Mouse (Mus musculus): ENCODE data around the gene Inha. TPM values are rescaled to one million over a fixed set of nuclear protein-coding genes. Genes with fewer than 3 reads are reported as not detected.

The Inha gene
- total and polyA plus RNA-seq, 2 experiments: 0.53 TPM; not detected in 1

DNA sequence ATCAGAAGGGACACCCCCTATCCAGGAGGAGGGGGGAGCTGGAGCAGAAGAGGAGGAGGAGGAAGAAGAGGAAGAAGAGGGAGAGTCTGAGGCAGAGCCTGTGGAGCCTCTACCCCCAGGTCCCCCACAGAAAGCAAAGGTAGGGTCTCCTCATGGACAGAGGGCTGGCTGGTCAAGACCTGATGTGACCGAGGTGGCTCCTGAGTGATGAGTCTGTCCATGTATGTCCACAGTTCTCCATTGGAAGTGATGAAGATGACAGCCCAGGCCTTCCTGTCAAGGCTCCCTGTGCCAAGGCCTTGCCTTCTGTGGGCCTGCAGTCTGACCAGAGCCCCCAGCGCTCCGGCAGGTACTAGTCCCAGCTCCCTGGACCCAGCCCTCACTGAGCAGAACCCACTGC is 41.2 kb downstream of the Inha start:
- TF ChIP-seq POLR2A (IDR thresholded peaks at IDR 0.05; ENCODE audit: extremely low read depth, insufficient read depth, low read length) (no peak), CTCF (IDR thresholded peaks at IDR 0.05; ENCODE audit: low read depth, low read length) (no peak)
- 92% methylated on average over 3 of the region's 3 CpGs for WGBS
- Histone ChIP-seq H3K4me3 (ENCODE audit: insufficient read depth, low read depth, low read length) (no peak overlapping the region), H3K27ac (replicated peaks; ENCODE audit: insufficient read depth, low read depth, low read length) (no peak overlapping the region), H3K9ac (ENCODE audit: low read depth, low read length) (no peak overlapping the region), H3K4me1 (ENCODE audit: control insufficient read depth, insufficient read depth, low read length) (no peaks in the 10 kb centered on the region), H3K79me2 (ENCODE audit: control insufficient read depth, insufficient read depth, low read length) (no peaks in the 10 kb centered on the region), H3K27me3 (ENCODE audit: control insufficient read depth, insufficient read depth, low read length) (peaks cover 28% of the 10 kb centered on the region), H3K36me3 (ENCODE audit: control insufficient read depth, insufficient read depth, low read length) (no peaks in the 10 kb centered on the region)
- DNase-seq (ENCODE audit: extremely low read depth, low read depth, low spot score): no peak

DNA sequence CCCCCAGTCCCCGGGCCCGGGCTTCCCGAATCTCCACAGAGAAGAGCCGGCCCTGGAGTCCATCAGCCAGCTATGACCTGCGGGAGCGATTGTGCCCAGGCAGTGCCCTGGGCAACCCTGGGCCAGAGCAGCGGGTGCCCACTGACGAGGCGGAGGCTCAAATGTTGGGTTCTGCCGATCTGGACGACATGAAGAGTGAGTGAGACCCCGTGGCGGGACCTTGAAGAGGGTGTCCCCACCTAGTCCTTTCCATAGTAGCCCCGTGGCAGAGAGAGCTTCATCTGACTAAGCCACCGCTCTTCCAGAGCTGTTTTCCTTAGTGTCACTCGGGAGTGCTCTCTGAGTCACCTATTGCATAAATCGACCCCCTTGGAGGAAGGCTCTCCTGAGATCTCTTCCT is 42.0 kb downstream of the Inha start:
- Histone ChIP-seq H3K4me1 (ENCODE audit: control insufficient read depth, insufficient read depth, low read length) (no peaks in the 10 kb centered on the region), H3K9ac (ENCODE audit: low read depth, low read length) (no peak overlapping the region), H3K27me3 (ENCODE audit: control insufficient read depth, insufficient read depth, low read length) (peaks cover 24% of the 10 kb centered on the region), H3K79me2 (ENCODE audit: control insufficient read depth, insufficient read depth, low read length) (no peaks in the 10 kb centered on the region), H3K36me3 (ENCODE audit: control insufficient read depth, insufficient read depth, low read length) (no peaks in the 10 kb centered on the region), H3K4me3 (ENCODE audit: insufficient read depth, low read depth, low read length) (no peak overlapping the region), H3K27ac (replicated peaks; ENCODE audit: insufficient read depth, low read depth, low read length) (no peak overlapping the region)
- TF ChIP-seq CTCF (IDR thresholded peaks at IDR 0.05; ENCODE audit: low read depth, low read length): no peak
- no peak for TF ChIP-seq POLR2A (IDR thresholded peaks at IDR 0.05; ENCODE audit: extremely low read depth, insufficient read depth, low read length)
- DNase-seq (ENCODE audit: extremely low read depth, low read depth, low spot score): no peak
- WGBS: 88% methylated on average over 17 of the region's 17 CpGs

DNA sequence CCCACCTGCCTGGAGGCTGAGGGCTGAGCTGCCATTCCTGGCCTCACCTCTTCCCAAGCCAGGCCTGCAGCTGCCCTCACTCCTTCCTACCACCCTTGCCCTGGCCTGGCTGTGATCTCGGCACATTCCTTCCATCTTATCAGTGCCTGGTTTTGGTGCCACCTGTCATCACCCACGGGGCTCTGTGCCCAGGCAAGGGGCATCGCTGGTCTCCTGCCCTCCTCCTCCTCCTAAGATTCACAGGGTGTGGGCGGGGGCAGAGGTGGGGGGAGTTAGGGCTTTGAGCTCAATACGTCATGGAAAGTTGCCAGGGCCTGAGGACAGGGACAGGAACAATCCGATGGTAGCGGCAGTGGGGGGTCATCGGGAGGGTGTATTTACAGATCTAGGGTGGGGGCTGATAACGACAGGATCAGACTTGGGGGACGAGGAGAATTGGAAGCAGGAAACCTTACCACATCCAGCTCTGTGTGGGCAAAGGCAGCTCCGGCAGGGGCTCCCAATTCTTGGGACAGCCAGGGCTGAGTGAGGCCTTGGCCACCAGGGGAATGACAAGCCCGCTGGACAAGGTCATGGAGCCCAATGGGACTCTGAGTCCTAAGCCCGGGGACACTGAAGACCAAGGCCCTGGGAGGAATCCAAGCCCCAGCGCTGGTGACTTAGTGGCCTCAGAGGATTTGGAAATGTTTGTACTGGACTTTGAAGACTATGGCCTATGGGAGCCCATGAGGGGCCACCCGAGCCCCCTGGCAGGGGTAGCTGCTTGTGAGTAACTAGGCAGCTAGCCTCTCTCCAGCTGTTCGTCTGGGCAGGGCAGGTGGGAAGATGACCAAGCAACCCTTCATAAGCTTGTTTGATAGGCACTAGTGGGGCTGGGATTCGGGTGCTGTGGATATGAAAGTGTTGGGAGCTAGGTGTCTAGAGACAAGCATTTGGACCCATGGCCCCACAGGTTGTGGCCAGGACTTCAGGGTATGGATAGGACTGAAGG is 42.7 kb downstream of the Inha start:
- H3K27me3 ChIP-seq (ENCODE audit: control insufficient read depth, insufficient read depth, low read length): peaks cover 23% of the 10 kb centered on the region
- DNase-seq (ENCODE audit: extremely low read depth, low read depth, low spot score): no peak
- H3K79me2 ChIP-seq (ENCODE audit: control insufficient read depth, insufficient read depth, low read length): no peaks in the 10 kb centered on the region
- H3K4me1 ChIP-seq (ENCODE audit: control insufficient read depth, insufficient read depth, low read length): no peaks in the 10 kb centered on the region
- no peak overlapping the region for H3K4me3 ChIP-seq (ENCODE audit: insufficient read depth, low read depth, low read length)
- H3K9ac ChIP-seq (ENCODE audit: low read depth, low read length): no peak overlapping the region
- WGBS: 75% methylated on average over 17 of the region's 17 CpGs
- TF ChIP-seq CTCF (IDR thresholded peaks at IDR 0.05; ENCODE audit: low read depth, low read length): no peak
- TF ChIP-seq POLR2A (IDR thresholded peaks at IDR 0.05; ENCODE audit: extremely low read depth, insufficient read depth, low read length): no peak
- no peaks in the 10 kb centered on the region for H3K36me3 ChIP-seq (ENCODE audit: control insufficient read depth, insufficient read depth, low read length)
- no peak overlapping the region for H3K27ac ChIP-seq (replicated peaks; ENCODE audit: insufficient read depth, low read depth, low read length)

DNA sequence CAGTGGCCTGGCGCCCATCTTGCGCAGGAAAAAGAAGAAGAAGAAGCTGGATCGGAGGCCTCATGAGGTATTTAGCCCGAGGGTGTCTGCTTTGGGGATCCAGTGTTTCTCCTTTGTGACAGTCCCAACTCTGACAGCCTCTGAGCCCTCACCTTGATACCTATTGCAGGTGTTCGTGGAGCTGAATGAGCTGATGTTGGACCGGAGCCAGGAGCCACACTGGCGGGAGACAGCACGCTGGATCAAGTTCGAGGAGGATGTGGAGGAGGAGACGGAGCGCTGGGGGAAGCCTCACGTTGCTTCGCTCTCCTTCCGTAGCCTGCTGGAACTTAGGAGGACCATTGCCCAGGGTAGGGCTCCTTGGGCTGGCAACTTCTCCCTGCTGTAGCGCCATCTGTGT is 43.7 kb downstream of the Inha start:
- DNase-seq (ENCODE audit: extremely low read depth, low read depth, low spot score): no peak
- Histone ChIP-seq H3K79me2 (ENCODE audit: control insufficient read depth, insufficient read depth, low read length) (no peaks in the 10 kb centered on the region), H3K36me3 (ENCODE audit: control insufficient read depth, insufficient read depth, low read length) (no peaks in the 10 kb centered on the region), H3K9ac (ENCODE audit: low read depth, low read length) (no peak overlapping the region), H3K27ac (replicated peaks; ENCODE audit: insufficient read depth, low read depth, low read length) (no peak overlapping the region), H3K4me3 (ENCODE audit: insufficient read depth, low read depth, low read length) (no peak overlapping the region), H3K27me3 (ENCODE audit: control insufficient read depth, insufficient read depth, low read length) (peaks cover 21% of the 10 kb centered on the region), H3K4me1 (ENCODE audit: control insufficient read depth, insufficient read depth, low read length) (no peaks in the 10 kb centered on the region)
- WGBS: 80% methylated on average over 15 of the region's 15 CpGs
- no peak for TF ChIP-seq POLR2A (IDR thresholded peaks at IDR 0.05; ENCODE audit: extremely low read depth, insufficient read depth, low read length)
- no peak for TF ChIP-seq CTCF (IDR thresholded peaks at IDR 0.05; ENCODE audit: low read depth, low read length)

DNA sequence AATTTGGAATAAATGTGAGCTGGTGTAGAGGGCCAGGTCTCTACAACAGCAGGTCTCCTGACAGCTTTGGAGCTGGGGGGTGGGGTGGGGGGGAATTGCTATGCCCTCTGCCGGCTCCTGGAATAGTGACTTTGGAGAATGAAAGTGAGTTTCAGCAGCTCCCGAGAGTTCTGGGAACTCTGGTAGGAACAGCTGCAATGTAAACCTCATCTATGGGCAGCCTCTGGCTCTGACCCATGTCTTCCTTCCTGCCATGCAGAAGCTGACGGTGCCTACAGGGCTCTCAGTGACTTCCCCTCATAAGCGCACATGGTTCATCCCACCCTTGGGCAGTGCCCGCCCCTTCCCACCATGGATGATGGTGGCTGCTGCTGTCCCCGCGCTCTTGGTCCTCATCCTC is 48.8 kb downstream of the Inha start:
- TF ChIP-seq CTCF (IDR thresholded peaks at IDR 0.05; ENCODE audit: low read depth, low read length): no peak
- no peak for TF ChIP-seq POLR2A (IDR thresholded peaks at IDR 0.05; ENCODE audit: extremely low read depth, insufficient read depth, low read length)
- WGBS: 85% methylated on average over 7 of the region's 7 CpGs
- no peak for DNase-seq (ENCODE audit: extremely low read depth, low read depth, low spot score)
- Histone ChIP-seq H3K27ac (replicated peaks; ENCODE audit: insufficient read depth, low read depth, low read length) (no peak overlapping the region), H3K4me3 (ENCODE audit: insufficient read depth, low read depth, low read length) (no peak overlapping the region), H3K36me3 (ENCODE audit: control insufficient read depth, insufficient read depth, low read length) (no peaks in the 10 kb centered on the region), H3K27me3 (ENCODE audit: control insufficient read depth, insufficient read depth, low read length) (peaks cover 7% of the 10 kb centered on the region; the same call in 1 of the 2 replicates), H3K4me1 (ENCODE audit: control insufficient read depth, insufficient read depth, low read length) (no peaks in the 10 kb centered on the region), H3K79me2 (ENCODE audit: control insufficient read depth, insufficient read depth, low read length) (no peaks in the 10 kb centered on the region), H3K9ac (ENCODE audit: low read depth, low read length) (no peak overlapping the region)

Data from liver, adult 2 months (tissue).